Mouse (Mus musculus) liver, embryonic 11.5 days (tissue): ENCODE results near the gene Zfyve16. TPM values are rescaled to one million over a fixed set of nuclear protein-coding genes. Genes with fewer than 3 reads are reported as not detected.

ENCODE experiments used
- ATAC-seq: fragments of 200-750 bp; cut with Nextera tagmentation; replicated peaks from 2 replicates; pipeline ENCODE4 v1.8.0; 2017; ENCODE audit warnings: moderate number of reproducible peaks, mild to moderate bottlenecking, moderate TSS enrichment, moderate library complexity; ENCODE audit not compliant: low FRiP score
- DNase-seq: peaks from one replicate; pipeline ENCODE4 v3.0.0-alpha.2; 2017; ENCODE audit warnings: low spot score
- H3K27ac ChIP-seq: fragments of 300-500 bp; sonication (generic); 2 replicates; pipeline ENCODE4 v1.5.1; 2014; ENCODE audit warnings: mild to moderate bottlenecking, low read depth, low read length, control low read depth
- H3K27me3 ChIP-seq: fragments of 300-500 bp; sonication (generic); replicated peaks from 2 replicates; pipeline ENCODE4 v1.6.1; 2014; ENCODE audit warnings: low read length, mixed read lengths; ENCODE audit not compliant: control insufficient read depth, insufficient read depth
- H3K36me3 ChIP-seq: fragments of 300-500 bp; sonication (generic); 2 replicates; pipeline ENCODE4 v1.6.1; 2014; ENCODE audit warnings: mild to moderate bottlenecking, low read length, moderate library complexity, mixed read lengths; ENCODE audit not compliant: control insufficient read depth, insufficient read depth
- H3K4me1 ChIP-seq: fragments of 300-500 bp; sonication (generic); replicated peaks from 2 replicates; pipeline ENCODE4 v1.6.1; 2014; ENCODE audit warnings: low read length, mixed read lengths; ENCODE audit not compliant: control insufficient read depth, insufficient read depth
- H3K4me2 ChIP-seq: fragments of 300-500 bp; sonication (generic); 2 replicates; pipeline ENCODE4 v1.6.1; 2014; ENCODE audit warnings: mild to moderate bottlenecking, control low read depth, moderate library complexity
- H3K4me3 ChIP-seq: fragments of 300-500 bp; sonication (generic); 2 replicates; pipeline ENCODE4 v1.5.1; 2014; ENCODE audit warnings: low read depth, low read length, control low read depth
- H3K9ac ChIP-seq: fragments of 300-500 bp; sonication (generic); 2 replicates; pipeline ENCODE4 v1.6.1; 2014; ENCODE audit warnings: low read depth, low read length, control low read depth
- H3K9me3 ChIP-seq: fragments of 300-500 bp; sonication (generic); 2 replicates; pipeline ENCODE4 v1.6.1; 2016; ENCODE audit warnings: low read length, inconsistent platforms, mixed read lengths; ENCODE audit not compliant: control insufficient read depth
- WGBS: fragments of 180-500 bp; shearing (Covaris S2); extraction: QIAGEN DNeasy Blood & Tissue Kit; methylation state at CpG from one replicate; pipeline ENCODE4 v1.1.7; 2014; 5-methylcytosine and 5-hydroxymethylcytosine counted together
- polyA plus RNA-seq: library from polyadenylated mRNA; unstranded; fragments of >200 nt; fragmentation: Nextera tagmentation; extraction: Ambion mirVana; gene quantifications from 2 replicates; pipeline ENCODE4 v1.2.1, GENCODE M21; 2014

Gene Zfyve16
- polyA plus RNA-seq, 1 experiment from 2014 or later: 6.6 TPM

GRCm38 (mm10) chr13:92438656-92439055 is 92.0 kb downstream of the Zfyve16 start:
- Histone ChIP-seq H3K9me3 (no peaks in the 10 kb centered on the region), H3K27me3 (no peaks in the 10 kb centered on the region), H3K36me3 (no peaks in the 10 kb centered on the region), H3K4me2 (no peak overlapping the region), H3K27ac (no peak overlapping the region), H3K4me1 (no peaks in the 10 kb centered on the region), H3K9ac (no peak overlapping the region), H3K4me3 (no peak overlapping the region)
- no peak for ATAC-seq
- no peak for DNase-seq
- WGBS: 82% methylated on average over 10 of the region's 10 CpGs

Other genes with a start within 250 kb of the Zfyve16 start
- 0.90 and 1.1 TPM in 2 replicates for gene Gm20379, start 224.9 kb downstream of the Zfyve16 start, polyA plus RNA-seq
- 30.1 and 31.3 TPM in 2 replicates for gene Dhfr, start 176.1 kb downstream of the Zfyve16 start, polyA plus RNA-seq
- gene Msh3, start 175.9 kb downstream of the Zfyve16 start, polyA plus RNA-seq: 31.7 and 32.8 TPM in 2 replicates
- 0.04 TPM in 1 of 2 replicates, not detected in the other for gene Ankrd34b, start 105.0 kb downstream of the Zfyve16 start, polyA plus RNA-seq
- gene Fam151b, start 46.9 kb downstream of the Zfyve16 start, polyA plus RNA-seq: 0.19 TPM in 1 of 2 replicates, not detected in the other
- not detected in 2 replicates for gene Spz1, start 45.3 kb upstream of the Zfyve16 start, polyA plus RNA-seq
- gene Serinc5, start 80.2 kb upstream of the Zfyve16 start, polyA plus RNA-seq: 27.5 and 30.3 TPM in 2 replicates